Comparison of ENCODE assay signal across 17 mouse cellular contexts in genomic region chr1:191642903-191643302, GRCm38 (mm10).
"Had no signal": no experiment of that assay in that cellular context is flagged by ENCODE, and none has a peak within 500 bp of the region (broad histone marks: within the 10 kb centered on the region; RNA-seq: fewer than 3 reads in every experiment).

No protein-coding gene starts in this region.

- H3K4me3 ChIP-seq: megakaryocyte, embryonic 14.5 days; midbrain, embryonic 13.5 days; midbrain, embryonic 15.5 days; neural tube, embryonic 12.5 days had no signal

- H3K4me2 ChIP-seq: lung, embryonic 14.5 days; midbrain, embryonic 11.5 days; midbrain, embryonic 13.5 days; midbrain, embryonic 15.5 days; neural tube, embryonic 12.5 days had no signal

- H3K9ac ChIP-seq: liver, embryonic 14.5 days; lung, embryonic 14.5 days; midbrain, embryonic 13.5 days; midbrain, embryonic 15.5 days; neural tube, embryonic 12.5 days had no signal

- DNase-seq: lung, adult 18-20 months; lung, embryonic 14.5 days; lung, postnatal 10 days; lung, postnatal 4 days; right cerebral cortex, adult 18-20 months; right cerebral cortex, postnatal 25 days; right cerebral cortex, postnatal 4 days; spleen, adult 18-20 months; thymus, adult 18-20 months; thymus, postnatal 14 days; thymus, postnatal 36 days had no signal

- ATAC-seq: midbrain, embryonic 13.5 days; midbrain, embryonic 15.5 days had no signal

- H3K27ac ChIP-seq: liver, embryonic 14.5 days; midbrain, embryonic 13.5 days; midbrain, embryonic 15.5 days; neural tube, embryonic 12.5 days had no signal

- H3K9me3 ChIP-seq: megakaryocyte, embryonic 14.5 days; midbrain, embryonic 13.5 days; midbrain, embryonic 15.5 days; neural tube, embryonic 12.5 days had no signal

- H3K36me3 ChIP-seq: midbrain, embryonic 13.5 days; midbrain, embryonic 15.5 days; neural tube, embryonic 12.5 days had no signal

- H3K27me3 ChIP-seq: midbrain, embryonic 15.5 days; neural tube, embryonic 12.5 days had no signal
